Mouse (Mus musculus) liver, adult 2 months (tissue): ENCODE measurements around the gene Scgb1a1. TPM values are rescaled to one million over a fixed set of nuclear protein-coding genes. Genes with fewer than 3 reads are reported as not detected.

Experiments used
- DNase-seq: peaks from one replicate; pipeline ENCODE4 v3.0.0-alpha.2; 2011; ENCODE audit warnings: low read depth, low spot score; ENCODE audit errors: extremely low read depth
- H3K27ac ChIP-seq: fragments of 200-500 bp; replicated peaks from 2 replicates; pipeline ENCODE4 v1.5.1; 2012; ENCODE audit warnings: low read depth, mild to moderate bottlenecking, control low read depth, inconsistent platforms, low read length; ENCODE audit not compliant: insufficient read depth
- H3K27me3 ChIP-seq: fragments of 200-500 bp; 2 replicates; pipeline ENCODE4 v1.6.1; 2012; ENCODE audit warnings: mild to moderate bottlenecking, moderate library complexity, low read length, inconsistent platforms; ENCODE audit not compliant: control insufficient read depth, insufficient read depth
- H3K36me3 ChIP-seq: fragments of 200-500 bp; 2 replicates; pipeline ENCODE4 v1.6.1; 2012; ENCODE audit warnings: low read length, inconsistent platforms; ENCODE audit not compliant: control insufficient read depth, insufficient read depth
- H3K4me1 ChIP-seq: fragments of 200-500 bp; 2 replicates; pipeline ENCODE4 v1.6.1; 2011; ENCODE audit warnings: low read length; ENCODE audit not compliant: control insufficient read depth, insufficient read depth
- H3K4me3 ChIP-seq: fragments of 200-500 bp; 2 replicates; pipeline ENCODE4 v1.5.1; 2011; ENCODE audit warnings: low read depth, mild to moderate bottlenecking, control low read depth, low read length, moderate library complexity; ENCODE audit not compliant: insufficient read depth
- H3K79me2 ChIP-seq: fragments of 200-500 bp; 2 replicates; pipeline ENCODE4 v1.6.1; 2012; ENCODE audit warnings: inconsistent platforms, mild to moderate bottlenecking, low read length, moderate library complexity; ENCODE audit not compliant: control insufficient read depth, insufficient read depth
- H3K9ac ChIP-seq: fragments of 200-500 bp; 2 replicates; pipeline ENCODE4 v1.6.1; 2012; ENCODE audit warnings: low read depth, mild to moderate bottlenecking, control low read depth, inconsistent platforms, low read length
- CTCF ChIP-seq: fragments of 200-500 bp; IDR thresholded peaks from 2 replicates; pipeline ENCODE4 v1.5.1; 2011; ENCODE audit warnings: low read depth, low read length, control low read depth
- POLR2A ChIP-seq: fragments of 200-500 bp; IDR thresholded peaks from 2 replicates; pipeline ENCODE4 v1.6.1; 2011; ENCODE audit warnings: low read length, control low read depth; ENCODE audit not compliant: insufficient read depth; ENCODE audit errors: extremely low read depth
- WGBS: fragments of 180-500 bp; shearing (Covaris S2); methylation state at CpG from one replicate; pipeline ENCODE4 v1.1.7; 2018; 5-methylcytosine and 5-hydroxymethylcytosine counted together
- polyA plus RNA-seq: library from polyadenylated mRNA; depleted of rRNA; stranded (reverse); fragments of >200 nt; gene quantifications from 2 replicates; pipeline ENCODE4 v1.2.3, GENCODE M21; 2012
- total RNA-seq: library from RNA; depleted of rRNA; stranded (reverse); fragments of >200 nt; gene quantifications from 2 replicates; pipeline ENCODE4 v1.2.3, GENCODE M21; 2014

Scgb1a1 gene
- total and polyA plus RNA-seq, 2 experiments, result 1.4 TPM; not detected in 1

- Histone ChIP-seq H3K4me3 (no peak overlapping the region), H3K27me3 (no peaks in the 10 kb centered on the region), H3K9ac (no peak overlapping the region), H3K79me2 (0 out of 2 replicates have a peak, but pooled peaks cover 2% of the 10 kb centered on the region), H3K36me3 (no peaks in the 10 kb centered on the region), H3K27ac (no peak overlapping the region), H3K4me1 (no peaks in the 10 kb centered on the region)
- TF ChIP-seq POLR2A (no peak), CTCF (no peak)
- 47% methylated on average over 4 of the region's 4 CpGs for WGBS
- DNase-seq, result peak; percentile 18
These were observed 27.7 kb downstream of the Scgb1a1 start for GRCm38 (mm10) chr19:9060103-9060502.

- 90% methylated on average over 7 of the region's 7 CpGs for WGBS
- no peaks in the 10 kb centered on the region for H3K4me1 ChIP-seq
- DNase-seq, result no peak
- no peak overlapping the region for H3K9ac ChIP-seq
- no peaks in the 10 kb centered on the region for H3K27me3 ChIP-seq
- no peaks in the 10 kb centered on the region for H3K36me3 ChIP-seq
- 0 out of 2 replicates have a peak, but pooled peaks cover 2% of the 10 kb centered on the region for H3K79me2 ChIP-seq
- no peak overlapping the region for H3K4me3 ChIP-seq
- H3K27ac ChIP-seq, result no peak overlapping the region
- TF ChIP-seq CTCF (no peak), POLR2A (no peak)
These were observed 28.4 kb downstream of the Scgb1a1 start for GRCm38 (mm10) chr19:9059391-9059790.

- Histone ChIP-seq H3K79me2 (0 out of 2 replicates have a peak, but pooled peaks cover 2% of the 10 kb centered on the region), H3K27me3 (no peaks in the 10 kb centered on the region), H3K4me3 (no peak overlapping the region), H3K36me3 (no peaks in the 10 kb centered on the region), H3K9ac (no peak overlapping the region), H3K4me1 (no peaks in the 10 kb centered on the region), H3K27ac (no peak overlapping the region)
- no peak for DNase-seq
- WGBS, result 92% methylated on average over 4 of the region's 4 CpGs
- TF ChIP-seq POLR2A (no peak), CTCF (no peak)
These were observed 28.8 kb downstream of the Scgb1a1 start for GRCm38 (mm10) chr19:9058944-9059343.

- no peaks in the 10 kb centered on the region for H3K27me3 ChIP-seq
- no peak for TF ChIP-seq POLR2A
- no peak for TF ChIP-seq CTCF
- H3K36me3 ChIP-seq, result no peaks in the 10 kb centered on the region
- H3K4me1 ChIP-seq, result no peaks in the 10 kb centered on the region
- DNase-seq, result no peak
- no peak overlapping the region for H3K27ac ChIP-seq
- H3K79me2 ChIP-seq, result 0 out of 2 replicates have a peak, but pooled peaks cover 2% of the 10 kb centered on the region
- H3K4me3 ChIP-seq, result no peak overlapping the region
- WGBS, result 84% methylated on average over 1 of the region's 1 CpGs
- no peak overlapping the region for H3K9ac ChIP-seq
These were observed 29.4 kb downstream of the Scgb1a1 start for GRCm38 (mm10) chr19:9058331-9058884.

DNA sequence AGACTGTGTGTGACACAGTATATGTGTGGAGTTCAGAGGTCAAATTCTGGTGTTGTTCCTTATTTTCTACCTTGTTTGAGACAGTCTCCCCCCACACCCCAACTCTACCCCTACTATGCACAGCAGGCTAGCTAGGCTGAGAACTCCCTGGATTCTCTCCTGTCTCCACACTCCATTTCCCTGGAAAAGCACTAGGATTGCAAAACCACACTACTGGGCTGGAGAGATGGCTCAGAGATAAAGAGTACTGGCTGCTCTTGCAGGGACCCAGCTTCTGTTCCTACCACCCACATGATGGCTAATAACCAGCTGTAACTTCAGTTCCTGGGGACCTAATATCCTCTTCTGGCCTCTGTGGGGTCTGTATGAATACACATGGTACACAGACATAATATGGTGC is 30.1 kb downstream of the Scgb1a1 start:
- H3K27me3 ChIP-seq, result no peaks in the 10 kb centered on the region
- no peak overlapping the region for H3K27ac ChIP-seq
- TF ChIP-seq CTCF (no peak), POLR2A (no peak)
- H3K79me2 ChIP-seq, result no peaks in the 10 kb centered on the region
- H3K4me3 ChIP-seq, result no peak overlapping the region
- H3K4me1 ChIP-seq, result no peaks in the 10 kb centered on the region
- H3K9ac ChIP-seq, result no peak overlapping the region
- no peaks in the 10 kb centered on the region for H3K36me3 ChIP-seq
- DNase-seq, result peak; percentile 28

GRCm38 (mm10) chr19:9055703-9056355 is 31.9 kb downstream of the Scgb1a1 start:
- no peak for DNase-seq
- 89% methylated on average over 4 of the region's 4 CpGs for WGBS
- Histone ChIP-seq H3K36me3 (no peaks in the 10 kb centered on the region), H3K27me3 (no peaks in the 10 kb centered on the region), H3K9ac (no peak overlapping the region), H3K27ac (no peak overlapping the region), H3K4me1 (no peaks in the 10 kb centered on the region), H3K4me3 (no peak overlapping the region), H3K79me2 (no peaks in the 10 kb centered on the region)
- TF ChIP-seq CTCF (no peak), POLR2A (no peak)
